Mouse (Mus musculus): ENCODE measurements at regions not wholly inside any gene's neighbourhood (a gene's known extent, or its start where the extent isn't known, plus 50 kb on each side); places are given as distances from the start of the nearest gene placed in this dataset.

GRCm38 (mm10) chr9:17158481-17159366 is 657.6 kb upstream of the Fat3 start:
- WGBS, result 61% methylated on average over 5 of the region's 5 CpGs
- no peaks in the 10 kb centered on the region for H3K36me3 ChIP-seq
- H3K9me3 ChIP-seq, result no peaks in the 10 kb centered on the region
- no peaks in the 10 kb centered on the region for H3K27me3 ChIP-seq (replicated peaks)
- no peak overlapping the region for H3K9ac ChIP-seq
- H3K4me3 ChIP-seq (replicated peaks), result no peak overlapping the region
- H3K4me1 ChIP-seq (replicated peaks), result no peaks in the 10 kb centered on the region
- H3K4me2 ChIP-seq (replicated peaks), result no peak overlapping the region
- ATAC-seq, result no peak
- no peak overlapping the region for H3K27ac ChIP-seq

GRCm38 (mm10) chr9:17152369-17152768 is 651.3 kb upstream of the Fat3 start:
- H3K4me3 ChIP-seq (replicated peaks), result no peak overlapping the region
- H3K36me3 ChIP-seq, result no peaks in the 10 kb centered on the region
- no peak for ATAC-seq
- no peaks in the 10 kb centered on the region for H3K9me3 ChIP-seq
- no peak overlapping the region for H3K9ac ChIP-seq
- no peaks in the 10 kb centered on the region for H3K27me3 ChIP-seq (replicated peaks)
- no peak overlapping the region for H3K27ac ChIP-seq
- H3K4me1 ChIP-seq (replicated peaks), result no peaks in the 10 kb centered on the region
- 91% methylated on average over 1 of the region's 1 CpGs for WGBS
- no peak overlapping the region for H3K4me2 ChIP-seq (replicated peaks)

- ATAC-seq, result no peak
- Histone ChIP-seq H3K27ac (no peak overlapping the region), H3K4me3 (replicated peaks) (no peak overlapping the region), H3K4me1 (replicated peaks) (no peaks in the 10 kb centered on the region), H3K9ac (no peak overlapping the region), H3K27me3 (replicated peaks) (no peaks in the 10 kb centered on the region), H3K9me3 (no peaks in the 10 kb centered on the region), H3K4me2 (replicated peaks) (no peak overlapping the region), H3K36me3 (no peaks in the 10 kb centered on the region)
- WGBS, result 49% methylated on average over 2 of the region's 2 CpGs
These were observed 648.3 kb upstream of the Fat3 start for GRCm38 (mm10) chr9:17149424-17149823.
